Mouse (Mus musculus) heart, adult 10 weeks (tissue): Measurements from ENCODE around the gene Zfp786. TPM values are rescaled to one million over a fixed set of nuclear protein-coding genes. Genes with fewer than 3 reads are reported as not detected.

ENCODE experiments used
- polyA plus RNA-seq: library from polyadenylated mRNA; stranded (reverse); fragments of 350-450 nt; fragmentation: Illumina TruSeq; extraction: RNeasy Lipid Tissue Mini Kit (QIAGEN cat#74804); gene quantifications from one replicate; pipeline ENCODE4 v1.2.3, GENCODE M21; 2014; ENCODE audit warnings: low read depth, low replicate concordance

Zfp786 gene
- polyA plus RNA-seq = 0.73 TPM

GRCm38 (mm10) chr6:47830104-47831078 is at the start of gene Zfp786:
Zfp786 (minus strand) TSS chr6:47830867.

GRCm38 (mm10) chr6:47877058-47877457 is 46.4 kb upstream of the Zfp786 start, which contains the start of gene Zfp282:
Zfp282 (plus strand) TSS chr6:47877204.

GRCm38 (mm10) chr6:47835482-47835983 is 4.9 kb upstream of the Zfp786 start, which contains the start of gene Zfp398:
Zfp398 (plus strand) TSS chr6:47835661.

GRCm38 (mm10) chr6:47813257-47813878 is 17.3 kb downstream of the Zfp786 start, which contains the start of gene Pdia4:
Pdia4 (minus strand) TSS chr6:47813430.

Other genes starting within 250 kb of the Zfp786 start
- 6.7 TPM for gene Ezh2, start 235.5 kb downstream of the Zfp786 start, polyA plus RNA-seq
- gene Pdia4, start 17.4 kb downstream of the Zfp786 start, polyA plus RNA-seq = 27.9 TPM
- gene Zfp398, start 4.8 kb upstream of the Zfp786 start, polyA plus RNA-seq = 5.3 TPM
- gene Zfp282, start 46.3 kb upstream of the Zfp786 start, polyA plus RNA-seq = 2.6 TPM
- 6.6 TPM for gene Zfp212, start 89.6 kb upstream of the Zfp786 start, polyA plus RNA-seq
- gene Zfp956, start 122.5 kb upstream of the Zfp786 start, polyA plus RNA-seq = 1.8 TPM
- 9.2 TPM for gene Zfp777, start 218.0 kb upstream of the Zfp786 start, polyA plus RNA-seq